Mouse (Mus musculus): ENCODE results near the gene Mr1. TPM values are rescaled to one million over a fixed set of nuclear protein-coding genes. Genes with fewer than 3 reads are reported as not detected.
A peak's percentile ranks its signal among the peaks of the same experiment; 100 is the strongest.

Mr1 gene
- polyA plus RNA-seq, 1 experiment from 2014 or later: 28.4 TPM

DNA sequence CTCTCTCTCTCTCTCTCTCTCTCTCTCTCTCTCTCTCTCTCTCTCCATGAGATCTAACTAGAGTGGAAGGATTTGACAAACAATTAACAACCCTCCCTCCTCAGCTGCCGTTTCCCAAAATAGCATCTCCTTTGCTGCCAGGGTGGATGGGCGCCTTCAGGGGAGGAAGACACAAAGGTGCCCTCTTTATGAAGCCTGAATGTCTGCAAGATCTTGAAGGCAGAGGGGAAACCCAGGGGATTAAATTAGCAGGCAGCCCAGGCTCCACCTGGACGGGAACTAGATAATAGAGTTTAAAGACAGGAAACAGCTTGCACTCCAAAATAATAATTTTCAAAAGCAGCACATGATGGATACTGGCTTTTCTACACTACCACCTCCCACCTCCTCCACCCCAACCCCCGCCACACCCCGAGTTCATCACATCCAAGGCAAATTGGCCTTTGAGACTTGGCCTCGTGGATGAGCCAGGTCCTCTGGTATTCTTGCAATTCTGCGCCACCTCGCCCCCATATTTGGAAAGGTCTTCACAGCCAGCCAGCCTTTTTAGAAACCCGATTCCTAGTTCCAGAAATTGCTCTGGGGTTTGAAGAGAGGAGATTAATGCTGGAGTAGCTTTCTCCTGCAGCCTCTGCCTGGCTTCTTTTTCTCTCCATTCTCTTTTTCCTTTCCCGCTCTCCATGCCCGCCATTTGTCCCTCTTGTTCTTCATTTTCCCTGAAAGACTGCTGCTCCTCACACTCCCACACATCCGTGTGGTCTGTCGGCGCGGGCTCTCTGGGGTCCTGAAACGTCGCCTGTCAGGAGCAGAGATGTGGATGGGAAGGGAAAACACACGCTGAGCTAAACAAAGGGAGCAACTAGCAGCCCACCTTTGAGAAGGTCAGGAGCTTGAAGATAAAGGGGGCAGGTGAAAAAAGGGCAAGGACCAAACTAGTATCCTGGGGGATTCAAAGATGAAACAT, 36.9 kb downstream of the Mr1 start:
- ChIA-PET CTCF (interaction anchor here (1.0 to 1.9 kb wide), 4 partner anchors 23 to 59 kb away, joined by 3 to 5 read pairs (median 4); no protein-coding TSS in a partner anchor), POLR2A (interaction anchor here (0.7 to 1.3 kb wide), 3 partner anchors 19 to 64 kb away, joined by 3 read pairs; no protein-coding TSS in a partner anchor)
- no peaks in the 10 kb centered on the region for H3K27me3 ChIP-seq
- in situ Hi-C loops (cut with MboI; ENCODE audit: low pct_unique_long_range_greater_than_20kb): loop anchor here (10.0 kb wide), 1 partner anchor 325 kb away; no protein-coding TSS in a partner anchor
- TF ChIP-seq CTCF (IDR thresholded peaks at IDR 0.05): no peak
- ATAC-seq (no peak), DNase-seq (ENCODE audit: low read depth, low spot score) (no peak)

- H3K27me3 ChIP-seq: no peaks in the 10 kb centered on the region
- ATAC-seq: no peak
- CTCF ChIA-PET: interaction anchor here (1.5 to 1.9 kb wide), 2 partner anchors 15 to 56 kb away, joined by 3 to 5 read pairs; no protein-coding TSS in a partner anchor
- POLR2A ChIA-PET: no interaction called here
- DNase-seq (ENCODE audit: low read depth, low spot score): no peak
- no peak for TF ChIP-seq CTCF (IDR thresholded peaks at IDR 0.05)
- in situ Hi-C loops (cut with MboI; ENCODE audit: low pct_unique_long_range_greater_than_20kb): loop anchor here (10.0 kb wide), 1 partner anchor 324 kb away; no protein-coding TSS in a partner anchor
These were observed 38.2 kb downstream of the Mr1 start for GRCm38 (mm10) chr1:155108412-155108811.

DNA sequence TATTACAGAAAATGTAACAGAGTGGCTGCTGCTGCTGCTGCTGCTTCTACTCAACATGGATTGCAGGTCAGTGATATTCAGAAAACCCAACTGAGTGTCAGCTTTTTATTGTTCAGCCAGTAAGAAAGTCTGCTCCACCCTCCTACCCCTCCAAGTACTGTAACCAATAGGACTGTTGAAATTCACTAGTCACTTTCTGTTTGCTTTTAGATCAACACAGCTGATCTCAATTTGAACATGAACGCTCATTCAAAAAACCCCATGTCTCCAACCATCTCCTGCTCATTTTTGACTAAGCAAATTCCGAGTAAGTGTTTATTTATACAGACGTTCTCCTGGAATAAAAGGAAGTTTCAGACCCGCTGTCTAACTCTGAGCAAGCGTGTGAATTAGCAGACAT, 38.8 kb downstream of the Mr1 start:
- in situ Hi-C loops (cut with MboI; ENCODE audit: low pct_unique_long_range_greater_than_20kb): loop anchor here (10.0 kb wide), 1 partner anchor 323 kb away; no protein-coding TSS in a partner anchor
- ATAC-seq (no peak), DNase-seq (ENCODE audit: low read depth, low spot score) (no peak)
- H3K27me3 ChIP-seq: no peaks in the 10 kb centered on the region
- TF ChIP-seq CTCF (IDR thresholded peaks at IDR 0.05): no peak
- POLR2A ChIA-PET: interaction anchor here (0.6 kb wide), 4 partner anchors 15 to 217 kb away, joined by 3 to 5 read pairs (median 3); no protein-coding TSS in a partner anchor
- CTCF ChIA-PET: interaction anchor here (1.1 to 1.5 kb wide), 2 partner anchors 15 to 174 kb away, joined by 3 read pairs; no protein-coding TSS in a partner anchor

- H3K27me3 ChIP-seq: no peaks in the 10 kb centered on the region
- no peak for TF ChIP-seq CTCF (IDR thresholded peaks at IDR 0.05)
- DNase-seq (ENCODE audit: low read depth, low spot score) (no peak), ATAC-seq (no peak)
- in situ Hi-C loops (cut with MboI; ENCODE audit: low pct_unique_long_range_greater_than_20kb): loop anchor here (10.0 kb wide), 1 partner anchor 322 kb away; no protein-coding TSS in a partner anchor
- ChIA-PET CTCF (interaction anchor here (1.1 to 1.3 kb wide), 2 partner anchors 26 to 54 kb away, joined by 3 read pairs; no protein-coding TSS in a partner anchor), POLR2A (no interaction called here)
These were observed 40.3 kb downstream of the Mr1 start for GRCm38 (mm10) chr1:155106310-155106709.

DNA sequence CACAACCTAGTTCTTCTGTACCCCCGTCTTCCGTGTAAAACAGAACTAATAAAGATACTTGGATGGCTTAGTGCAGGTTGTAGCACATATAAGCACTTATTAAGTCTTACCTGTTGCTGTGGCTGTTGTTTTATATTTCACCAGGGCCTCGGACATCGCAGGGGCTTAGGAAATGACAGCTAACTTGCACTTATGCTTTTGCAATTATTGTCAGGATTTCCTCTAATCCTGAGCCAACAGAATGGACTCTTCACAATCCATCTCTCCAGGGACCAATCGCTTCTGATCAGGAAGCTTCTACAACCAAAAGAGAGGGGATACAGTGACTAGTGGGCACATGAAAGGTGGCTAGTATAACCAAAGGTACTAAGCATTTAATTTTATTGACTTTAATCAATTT, 42.6 kb downstream of the Mr1 start:
- no peak for TF ChIP-seq CTCF (IDR thresholded peaks at IDR 0.05)
- ChIA-PET POLR2A (no interaction called here), CTCF (interaction anchor here (1.1 kb wide), 1 partner anchor 120 kb away, joined by 3 read pairs; no protein-coding TSS in a partner anchor)
- no peaks in the 10 kb centered on the region for H3K27me3 ChIP-seq
- DNase-seq (ENCODE audit: low read depth, low spot score) (no peak), ATAC-seq (no peak)
- in situ Hi-C loops (cut with MboI; ENCODE audit: low pct_unique_long_range_greater_than_20kb): loop anchor here (10.0 kb wide), 1 partner anchor 319 kb away; no protein-coding TSS in a partner anchor

DNA sequence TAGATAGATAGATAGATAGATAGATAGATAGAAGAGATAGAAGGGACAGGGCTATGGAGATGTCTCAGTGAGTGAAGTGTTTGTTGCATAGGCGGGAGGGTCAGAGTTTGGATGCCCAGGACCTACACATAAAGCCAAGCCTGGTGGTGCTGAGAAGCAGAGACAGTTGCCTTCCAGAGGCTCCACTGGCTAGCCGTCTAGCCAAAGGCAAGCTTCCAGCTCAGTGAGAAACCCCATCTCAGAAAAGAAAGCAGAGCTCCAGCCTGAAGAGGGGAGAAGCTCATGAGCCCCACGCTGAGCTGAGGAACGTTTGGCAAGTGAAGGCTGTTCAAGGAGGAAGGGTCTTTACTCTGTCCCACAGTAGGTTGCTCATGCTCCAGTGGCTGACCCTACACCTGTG, 44.0 kb downstream of the Mr1 start:
- no peak for TF ChIP-seq CTCF (IDR thresholded peaks at IDR 0.05)
- in situ Hi-C loops (cut with MboI; ENCODE audit: low pct_unique_long_range_greater_than_20kb): loop anchor here (10.0 kb wide), 1 partner anchor 318 kb away; no protein-coding TSS in a partner anchor
- no peak for DNase-seq (ENCODE audit: low read depth, low spot score)
- no peaks in the 10 kb centered on the region for H3K27me3 ChIP-seq
- CTCF ChIA-PET: interaction anchor here (1.1 kb wide), 1 partner anchor 121 kb away, joined by 3 read pairs; no protein-coding TSS in a partner anchor
- POLR2A ChIA-PET: interaction anchor here (0.6 kb wide), 1 partner anchor 1370 kb away, joined by 3 read pairs; no protein-coding TSS in a partner anchor
- ATAC-seq: no peak

DNA sequence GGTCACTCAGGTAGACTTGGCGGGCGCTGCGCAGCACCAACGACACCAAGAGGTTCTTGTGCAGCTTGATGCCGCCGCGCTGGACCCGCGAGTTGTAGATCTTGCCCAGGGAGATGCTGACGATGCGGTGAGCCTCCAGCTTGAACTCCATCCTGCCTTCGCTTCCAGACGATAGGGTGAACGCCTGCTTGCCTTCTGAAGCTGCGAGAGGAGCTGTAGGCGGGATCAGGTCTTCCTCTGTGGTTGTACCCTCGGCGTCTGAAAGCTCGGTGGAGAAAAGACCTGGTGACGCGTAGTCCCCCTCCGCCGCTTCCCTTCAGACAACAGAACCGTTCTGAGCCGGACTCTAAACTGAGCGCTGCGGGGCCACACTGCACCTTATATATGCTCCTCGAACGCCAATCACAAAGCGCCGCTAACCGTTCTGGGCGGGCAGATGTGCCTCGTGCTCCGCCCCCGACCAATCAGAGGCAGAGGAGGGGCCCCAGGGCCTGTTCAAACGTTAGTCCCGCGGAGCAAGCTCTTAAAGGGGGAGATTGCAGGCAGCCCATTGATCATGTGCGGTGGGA, 47.2 kb downstream of the Mr1 start, which contains the start of gene Ier5:
Gene Ier5, minus strand, starts transcription at position 357 of the 569 bp plus-strand sequence.
- in situ Hi-C loops (cut with MboI; ENCODE audit: low pct_unique_long_range_greater_than_20kb): loop anchor here (5.0 to 25.0 kb wide), 3 partner anchors 47 to 1587 kb away; no protein-coding TSS in a partner anchor
- peak; percentile 88 for ATAC-seq

DNA sequence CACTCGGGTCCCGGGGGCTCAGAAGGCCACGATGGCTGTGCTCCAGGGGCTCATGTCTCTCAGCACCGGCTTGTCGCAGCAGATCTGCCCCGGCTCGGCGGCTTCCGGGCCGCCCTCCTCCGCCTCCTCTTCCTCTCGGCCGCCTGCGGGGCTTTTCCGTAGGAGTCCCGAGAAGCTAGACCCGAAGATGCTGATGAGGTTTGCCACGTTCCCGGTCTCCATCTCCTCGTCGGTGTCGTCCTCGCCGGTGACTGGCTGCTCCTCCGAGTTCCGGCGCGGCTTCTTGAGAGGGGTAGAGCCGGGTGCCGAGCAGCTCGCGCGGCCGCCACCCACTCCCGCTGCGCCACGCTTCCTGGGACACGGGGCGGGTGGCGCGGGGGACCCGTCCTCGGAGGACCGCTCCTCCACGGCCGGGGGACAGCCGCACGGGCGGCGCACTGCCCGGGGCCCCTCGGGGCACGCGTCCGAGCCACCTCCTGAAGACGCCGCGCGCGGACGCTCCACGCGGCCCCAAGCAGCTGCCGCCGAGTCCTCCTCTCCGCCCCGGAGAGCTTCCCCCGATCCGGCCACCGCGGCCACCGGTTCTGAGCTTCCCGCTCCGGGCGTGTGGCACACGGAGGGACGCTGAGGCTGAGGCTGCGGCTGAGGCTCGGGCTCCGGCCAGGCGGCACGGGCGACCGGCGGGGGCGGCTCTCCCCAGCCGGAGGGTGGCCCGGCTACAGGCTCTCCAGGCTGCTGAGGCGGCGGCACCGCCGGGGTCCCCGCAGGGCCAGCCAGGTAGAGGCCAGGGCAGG, 47.9 kb downstream of the Mr1 start:
- ATAC-seq: peak; percentile 23
- DNase-seq (ENCODE audit: low read depth, low spot score): no peak
- ChIA-PET POLR2A (interaction anchor here (0.7 to 6.6 kb wide), 20 partner anchors 11 to 145 kb away, joined by 3 to 78 read pairs (median 4); partner anchors contain the start of genes BC034090 and Mr1), CTCF (interaction anchor here (0.6 to 8.9 kb wide), 10 partner anchors 11 to 127 kb away, joined by 3 to 71 read pairs (median 3); no protein-coding TSS in a partner anchor)
- TF ChIP-seq CTCF (IDR thresholded peaks at IDR 0.05): no peak
- no peaks in the 10 kb centered on the region for H3K27me3 ChIP-seq
- in situ Hi-C loops (cut with MboI; ENCODE audit: low pct_unique_long_range_greater_than_20kb): loop anchor here (5.0 to 25.0 kb wide), 3 partner anchors 46 to 1586 kb away; no protein-coding TSS in a partner anchor

More for the DNA sequence above, 47.2 kb downstream of the Mr1 start, which contains the start of gene Ier5:
- H3K27me3 ChIP-seq: no peaks in the 10 kb centered on the region
- DNase-seq (ENCODE audit: low read depth, low spot score): peak; percentile 93
- no peak for TF ChIP-seq CTCF (IDR thresholded peaks at IDR 0.05)
- ChIA-PET CTCF (interaction anchor here (0.6 to 8.9 kb wide), 6 partner anchors 12 to 126 kb away, joined by 3 to 71 read pairs (median 3); no protein-coding TSS in a partner anchor), POLR2A (interaction anchor here (0.7 to 6.6 kb wide), 17 partner anchors 11 to 146 kb away, joined by 3 to 78 read pairs (median 4); partner anchors contain the start of genes BC034090 and Mr1)
